Mouse (Mus musculus) heart, embryonic 12.5 days (tissue): ENCODE measurements around the gene Ddb2. TPM values are rescaled to one million over a fixed set of nuclear protein-coding genes. Genes with fewer than 3 reads are reported as not detected.

ENCODE experiments used
- ATAC-seq: fragments of 200-750 bp; cut with Nextera tagmentation; 2 replicates; pipeline ENCODE4 v1.8.0; 2017; ENCODE audit warnings: moderate TSS enrichment, moderate library complexity; ENCODE audit not compliant: insufficient number of reproducible peaks, low FRiP score
- H3K27ac ChIP-seq: fragments of 300-500 bp; sonication (generic); 2 replicates; pipeline ENCODE4 v1.5.1; 2016; ENCODE audit warnings: mild to moderate bottlenecking, moderate library complexity; ENCODE audit not compliant: poor library complexity, severe bottlenecking
- H3K27me3 ChIP-seq: fragments of 300-500 bp; sonication (generic); replicated peaks from 2 replicates; pipeline ENCODE4 v1.6.1; 2016; ENCODE audit warnings: mild to moderate bottlenecking, moderate library complexity
- H3K36me3 ChIP-seq: fragments of 300-500 bp; sonication (generic); 2 replicates; pipeline ENCODE4 v1.6.1; 2016; ENCODE audit warnings: mild to moderate bottlenecking, moderate library complexity
- H3K4me1 ChIP-seq: fragments of 300-500 bp; sonication (generic); replicated peaks from 2 replicates; pipeline ENCODE4 v1.6.1; 2016; ENCODE audit warnings: mild to moderate bottlenecking
- H3K4me2 ChIP-seq: fragments of 300-500 bp; sonication (generic); 2 replicates; pipeline ENCODE4 v1.6.1; 2016; ENCODE audit warnings: mild to moderate bottlenecking, moderate library complexity
- H3K4me3 ChIP-seq: fragments of 300-500 bp; sonication (generic); 2 replicates; pipeline ENCODE4 v1.5.1; 2016; ENCODE audit warnings: mild to moderate bottlenecking
- H3K9ac ChIP-seq: fragments of 300-500 bp; sonication (generic); 2 replicates; pipeline ENCODE4 v1.6.1; 2016; ENCODE audit warnings: mild to moderate bottlenecking, moderate library complexity
- H3K9me3 ChIP-seq: fragments of 300-500 bp; sonication (generic); replicated peaks from 2 replicates; pipeline ENCODE4 v1.6.1; 2016; ENCODE audit warnings: mild to moderate bottlenecking, moderate library complexity
- WGBS: fragments of 180-500 bp; shearing (Covaris S2); methylation state at CpG from one replicate; pipeline ENCODE4 v1.1.7; 2016; 5-methylcytosine and 5-hydroxymethylcytosine counted together
- polyA plus RNA-seq: library from polyadenylated mRNA; unstranded; fragments of >200 nt; fragmentation: Nextera tagmentation; extraction: Ambion mirVana; gene quantifications from 2 replicates; pipeline ENCODE4 v1.2.1, GENCODE M21; 2016

Gene Ddb2
- polyA plus RNA-seq, 1 experiment from 2014 or later, result 7.5 TPM

DNA sequence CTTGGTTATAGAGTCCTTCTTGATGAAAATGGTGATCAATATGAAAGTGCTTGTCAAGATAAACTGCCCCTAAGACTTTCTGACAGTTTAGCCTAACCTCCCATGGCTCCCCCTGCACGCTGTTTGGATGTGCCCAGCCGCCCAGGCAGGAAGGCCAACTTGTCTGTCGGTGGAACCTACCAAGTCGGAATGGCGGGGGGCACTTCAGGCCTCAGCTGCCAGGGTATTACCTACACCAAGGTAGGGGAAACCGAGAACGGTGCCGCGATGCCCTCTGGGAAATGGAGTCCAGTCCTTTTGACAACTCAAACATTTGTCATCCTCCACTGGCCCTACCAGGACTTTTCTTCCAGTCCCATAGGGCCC is 53.7 kb downstream of the Ddb2 start:
- 0% methylated on average over 9 of the region's 9 CpGs for WGBS

DNA sequence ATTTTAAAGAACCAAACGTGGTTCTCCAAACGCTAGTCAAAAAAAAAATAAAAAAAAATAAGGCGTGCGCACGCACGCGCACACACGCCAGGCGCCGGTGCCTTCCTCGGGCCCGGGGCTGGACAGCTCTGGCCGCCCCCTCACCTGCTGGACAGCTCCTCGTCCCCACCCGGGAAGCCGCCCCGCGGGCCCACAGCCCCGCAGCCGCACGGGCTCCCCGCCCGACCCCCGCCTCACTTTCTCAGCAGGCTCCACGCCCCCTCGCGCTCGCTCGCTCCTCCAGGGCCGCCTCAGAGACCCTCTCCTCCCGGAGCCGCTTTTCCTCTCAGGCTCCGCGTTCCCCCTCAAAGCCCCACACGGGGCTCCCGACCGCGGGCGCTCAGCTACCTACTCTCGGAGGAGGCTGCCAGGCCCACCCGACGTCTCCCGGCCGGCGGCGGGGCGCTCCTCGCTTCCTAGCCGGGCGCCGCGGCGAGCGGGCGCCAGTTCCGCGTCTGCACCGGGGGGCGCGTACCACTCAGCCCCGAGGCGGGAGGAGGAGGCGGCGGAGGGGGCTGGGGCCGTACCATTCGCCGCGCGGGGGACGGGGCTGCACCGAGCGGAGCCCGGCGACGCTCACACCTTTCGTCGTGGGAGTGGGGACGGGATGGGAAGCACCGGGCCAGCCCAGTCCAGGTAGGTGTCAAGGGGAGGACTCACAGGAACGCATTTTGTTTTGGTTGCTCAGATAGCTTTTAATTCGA is 54.2 kb downstream of the Ddb2 start:
- peak; percentile 91 for ATAC-seq
- Histone ChIP-seq H3K9me3 (no peaks in the 10 kb centered on the region), H3K4me1 (peaks cover 25% of the 10 kb centered on the region), H3K4me3 (peak overlapping the region; percentile 90), H3K27ac (peak overlapping the region; percentile 42; the same call in 1 of the 2 replicates), H3K4me2 (peak overlapping the region; percentile 94), H3K36me3 (peaks cover 7% of the 10 kb centered on the region), H3K27me3 (no peaks in the 10 kb centered on the region), H3K9ac (peak overlapping the region; percentile 75)
- WGBS, result under 1% methylated on average over 73 of the region's 81 CpGs

More for the DNA sequence above, 53.7 kb downstream of the Ddb2 start:
- Histone ChIP-seq H3K36me3 (peaks cover 2% of the 10 kb centered on the region; the same call in 1 of the 2 replicates), H3K27ac (no peak overlapping the region), H3K27me3 (no peaks in the 10 kb centered on the region), H3K9me3 (no peaks in the 10 kb centered on the region), H3K4me2 (peak overlapping the region; percentile 94), H3K4me3 (peak overlapping the region; percentile 90), H3K4me1 (peaks cover 25% of the 10 kb centered on the region), H3K9ac (peak overlapping the region; percentile 75)
- ATAC-seq, result peak; percentile 95

DNA sequence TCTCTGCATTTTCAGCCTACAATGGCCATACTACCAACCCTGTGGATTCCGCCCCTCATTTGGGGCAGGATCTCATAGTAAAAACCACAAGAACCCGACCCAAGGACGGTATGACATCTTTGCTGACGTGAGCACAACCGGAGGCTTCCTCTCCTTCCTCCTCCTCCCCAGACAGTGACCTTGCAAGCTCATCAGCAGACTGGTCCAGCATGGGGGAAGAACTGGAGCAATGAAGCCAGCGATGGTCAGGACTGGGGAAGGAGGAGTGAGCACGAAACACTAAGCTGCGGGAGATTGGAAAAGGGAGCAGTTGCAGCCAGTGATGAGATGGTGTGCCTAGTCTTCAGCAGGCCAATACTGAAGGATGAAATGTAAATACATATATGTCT is 54.8 kb downstream of the Ddb2 start:
- Histone ChIP-seq H3K27me3 (no peaks in the 10 kb centered on the region), H3K4me3 (peak overlapping the region; percentile 90), H3K36me3 (peaks cover 7% of the 10 kb centered on the region), H3K4me1 (peaks cover 25% of the 10 kb centered on the region), H3K9me3 (no peaks in the 10 kb centered on the region), H3K27ac (no peak overlapping the region), H3K4me2 (peak overlapping the region; percentile 94), H3K9ac (peak overlapping the region; percentile 75; the same call in 1 of the 2 replicates)
- whole genome bisulfite sequencing, result 14% methylated on average over 8 of the region's 8 CpGs
- ATAC-seq, result no peak

DNA sequence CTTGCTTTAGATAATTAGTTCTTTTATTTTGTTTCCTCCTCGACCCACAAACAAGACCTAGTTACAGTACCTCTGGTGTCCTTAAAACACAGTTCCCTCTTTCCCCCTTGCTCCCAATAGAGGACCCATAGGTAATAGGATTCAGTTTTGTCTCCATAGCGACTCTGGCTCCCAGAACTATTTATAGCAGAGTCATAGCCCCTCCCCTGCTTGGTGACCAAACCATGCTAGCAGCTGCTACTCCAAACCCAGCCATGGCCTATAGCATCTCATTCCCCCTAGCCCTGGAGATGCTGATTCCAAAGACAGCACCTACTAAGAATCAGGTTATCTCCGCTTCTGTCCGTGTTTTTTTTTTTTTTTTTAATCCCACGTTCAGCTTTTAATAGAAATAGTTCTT is 56.1 kb downstream of the Ddb2 start:
- no peak for ATAC-seq
- WGBS, result 67% methylated on average over 5 of the region's 5 CpGs
- Histone ChIP-seq H3K36me3 (peaks cover 11% of the 10 kb centered on the region), H3K9me3 (no peaks in the 10 kb centered on the region), H3K9ac (no peak overlapping the region), H3K4me1 (peaks cover 30% of the 10 kb centered on the region), H3K4me3 (no peak overlapping the region), H3K4me2 (no peak overlapping the region), H3K27me3 (no peaks in the 10 kb centered on the region), H3K27ac (no peak overlapping the region)

DNA sequence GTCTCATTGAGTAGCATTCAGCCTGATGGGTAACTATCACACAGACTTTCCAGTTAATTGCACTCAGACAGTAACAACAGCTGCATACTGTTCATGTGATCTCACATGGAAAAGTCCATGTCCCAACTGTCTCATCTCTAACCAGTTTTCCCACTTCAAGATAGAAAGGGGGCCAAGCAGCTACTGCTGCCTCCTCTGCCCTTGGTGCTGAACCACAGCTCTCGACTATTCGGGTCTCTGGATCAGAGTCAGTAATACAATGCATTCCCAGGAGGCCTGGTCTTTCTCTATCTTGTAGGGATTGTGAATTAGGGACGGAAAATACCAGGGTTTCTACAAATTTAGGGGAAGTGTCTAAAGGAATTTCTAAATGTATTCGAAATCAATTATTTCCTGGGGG is 57.0 kb downstream of the Ddb2 start:
- H3K4me3 ChIP-seq, result no peak overlapping the region
- peaks cover 33% of the 10 kb centered on the region for H3K4me1 ChIP-seq
- no peak overlapping the region for H3K9ac ChIP-seq
- no peaks in the 10 kb centered on the region for H3K9me3 ChIP-seq
- H3K27me3 ChIP-seq, result no peaks in the 10 kb centered on the region
- WGBS, result 34% methylated on average over 4 of the region's 4 CpGs
- no peak overlapping the region for H3K27ac ChIP-seq
- ATAC-seq, result no peak
- no peak overlapping the region for H3K4me2 ChIP-seq
- H3K36me3 ChIP-seq, result peaks cover 11% of the 10 kb centered on the region

DNA sequence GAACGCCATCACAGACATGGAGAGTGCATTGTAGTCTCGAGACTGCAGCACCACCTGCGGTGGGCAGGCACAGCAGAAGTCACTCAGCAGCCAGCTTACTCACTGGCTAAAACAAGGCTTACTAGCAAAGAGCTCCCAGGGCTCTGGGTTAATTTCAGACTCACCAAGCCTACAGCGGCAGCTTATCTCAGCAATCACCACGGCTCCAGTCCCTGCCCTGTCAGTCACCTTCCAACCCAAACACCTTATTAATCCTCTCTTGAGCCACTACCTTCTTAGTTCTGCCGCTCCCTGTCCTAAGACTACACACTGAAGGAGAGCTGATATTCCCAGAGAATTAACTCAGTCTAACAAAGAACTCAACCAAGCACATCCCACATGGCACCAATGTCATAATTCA is 60.5 kb downstream of the Ddb2 start:
- Histone ChIP-seq H3K36me3 (peaks cover 18% of the 10 kb centered on the region), H3K27ac (no peak overlapping the region), H3K27me3 (no peaks in the 10 kb centered on the region), H3K4me2 (no peak overlapping the region), H3K9me3 (no peaks in the 10 kb centered on the region), H3K9ac (no peak overlapping the region), H3K4me3 (no peak overlapping the region), H3K4me1 (peaks cover 13% of the 10 kb centered on the region)
- WGBS, result 46% methylated on average over 6 of the region's 6 CpGs
- no peak for ATAC-seq

DNA sequence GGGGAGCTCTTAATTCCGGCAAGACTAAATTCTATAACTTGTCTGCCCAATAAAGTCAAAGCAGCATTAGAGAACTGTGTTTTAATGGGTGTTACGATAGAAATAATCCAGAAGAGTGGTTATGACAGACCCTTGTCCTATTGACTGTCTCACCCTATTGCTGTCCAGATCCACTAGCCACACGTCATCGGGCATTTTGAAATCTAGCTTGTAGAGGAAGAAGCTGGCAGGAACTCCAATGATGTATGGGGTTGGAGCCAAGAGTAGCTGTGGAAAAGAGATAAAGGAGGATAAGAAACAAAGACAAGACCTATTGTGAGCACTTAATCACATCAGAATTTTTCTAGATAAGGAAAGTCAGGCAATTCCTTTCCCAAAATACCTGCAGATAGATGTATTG is 61.3 kb downstream of the Ddb2 start:
- H3K27me3 ChIP-seq, result no peaks in the 10 kb centered on the region
- 67% methylated on average over 4 of the region's 4 CpGs for WGBS
- no peak for ATAC-seq

DNA sequence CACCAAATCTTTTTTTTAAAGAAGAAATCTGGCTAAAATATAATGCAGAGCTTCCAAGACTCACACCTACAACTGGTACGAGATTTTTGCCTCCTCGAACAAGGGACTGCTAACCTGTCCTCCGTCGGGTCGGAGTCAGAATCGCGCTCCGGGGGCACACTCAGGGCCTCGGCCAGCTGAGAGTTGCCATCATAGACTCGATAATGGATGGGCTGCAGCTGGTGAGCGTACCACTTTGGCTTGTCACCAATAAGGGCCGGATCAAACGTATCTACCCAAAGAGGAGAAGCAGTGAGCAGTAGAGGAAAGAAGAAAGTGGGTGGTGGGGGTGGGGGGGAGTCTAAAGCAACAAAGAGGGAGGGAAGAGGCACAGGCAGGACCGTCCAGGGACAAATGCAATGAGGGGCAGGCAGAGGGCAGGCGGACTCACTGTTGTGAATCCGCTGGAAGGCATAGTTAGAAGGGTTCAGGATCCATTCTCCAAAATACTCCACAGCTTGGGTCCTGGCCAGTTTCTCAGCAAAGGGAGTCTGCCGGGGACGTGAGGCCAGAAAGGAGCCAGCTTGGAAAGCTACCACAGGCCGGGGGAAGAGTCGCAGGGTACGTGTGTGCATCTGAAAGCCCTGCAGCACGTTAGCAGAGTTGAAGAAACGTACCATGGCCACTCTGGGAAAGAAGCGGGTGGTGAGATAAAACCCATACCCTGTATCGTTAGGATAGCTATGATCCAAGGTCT is 67.0 kb downstream of the Ddb2 start:
- Histone ChIP-seq H3K4me1 (peaks cover 6% of the 10 kb centered on the region; the same call in 1 of the 2 replicates), H3K36me3 (peaks cover 14% of the 10 kb centered on the region), H3K27me3 (no peaks in the 10 kb centered on the region), H3K4me3 (no peak overlapping the region), H3K9ac (no peak overlapping the region), H3K27ac (no peak overlapping the region), H3K4me2 (no peak overlapping the region), H3K9me3 (no peaks in the 10 kb centered on the region)
- 73% methylated on average over 25 of the region's 25 CpGs for WGBS
- no peak for ATAC-seq

More for the DNA sequence above, 61.3 kb downstream of the Ddb2 start:
- H3K9ac ChIP-seq, result no peak overlapping the region
- H3K36me3 ChIP-seq, result peaks cover 18% of the 10 kb centered on the region
- peaks cover 9% of the 10 kb centered on the region for H3K4me1 ChIP-seq
- H3K27ac ChIP-seq, result no peak overlapping the region
- no peak overlapping the region for H3K4me3 ChIP-seq
- no peaks in the 10 kb centered on the region for H3K9me3 ChIP-seq
- H3K4me2 ChIP-seq, result no peak overlapping the region

DNA sequence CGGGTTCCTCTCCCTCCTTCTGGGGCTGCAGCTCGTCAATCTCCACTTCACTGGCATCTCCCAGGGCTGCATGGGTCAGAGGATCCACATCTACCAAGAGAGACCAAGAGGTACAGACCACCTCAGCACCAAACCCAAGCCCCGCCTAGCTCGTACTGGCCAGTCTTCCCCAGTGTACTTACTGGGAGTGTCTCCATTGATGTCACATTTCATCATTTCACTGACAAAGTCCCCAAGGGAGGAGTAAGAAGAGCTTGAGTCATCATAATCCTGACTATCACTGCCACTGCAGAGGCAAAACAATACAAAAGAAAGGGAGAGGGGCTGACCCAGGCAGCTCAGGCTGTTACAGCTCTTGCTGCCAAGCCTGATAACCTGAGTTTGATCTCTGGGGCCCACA is 69.2 kb downstream of the Ddb2 start:
- no peak for ATAC-seq
- Histone ChIP-seq H3K4me3 (no peak overlapping the region), H3K27ac (no peak overlapping the region), H3K9ac (no peak overlapping the region), H3K36me3 (peaks cover 10% of the 10 kb centered on the region), H3K27me3 (no peaks in the 10 kb centered on the region), H3K9me3 (no peaks in the 10 kb centered on the region), H3K4me1 (peaks cover 12% of the 10 kb centered on the region), H3K4me2 (no peak overlapping the region)
- WGBS, result 60% methylated on average over 4 of the region's 4 CpGs

DNA sequence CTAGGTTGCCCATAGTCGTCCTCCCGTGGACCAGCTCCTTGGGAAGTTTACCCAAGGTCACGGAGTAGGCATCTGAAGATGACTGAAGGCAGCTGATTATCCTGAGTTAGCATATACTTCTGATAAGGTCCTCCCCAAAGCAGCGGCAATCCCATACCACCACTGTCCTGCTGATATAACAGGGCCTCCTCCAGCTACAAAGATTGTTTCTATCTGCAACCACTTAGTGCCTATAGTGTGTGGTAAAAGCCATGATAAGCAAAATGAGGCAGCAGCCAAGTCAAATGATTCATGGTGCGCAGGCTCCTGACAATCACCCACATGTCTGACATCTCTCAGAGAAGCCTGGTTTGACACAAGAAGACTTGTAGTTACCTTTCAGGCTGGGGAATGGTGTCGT is 71.8 kb downstream of the Ddb2 start:
- Histone ChIP-seq H3K9ac (no peak overlapping the region), H3K4me1 (peaks cover 24% of the 10 kb centered on the region), H3K27me3 (no peaks in the 10 kb centered on the region), H3K27ac (no peak overlapping the region), H3K9me3 (no peaks in the 10 kb centered on the region), H3K4me3 (no peak overlapping the region), H3K36me3 (peaks cover 7% of the 10 kb centered on the region; the same call in 1 of the 2 replicates), H3K4me2 (no peak overlapping the region)
- no peak; the same call in 1 of the 2 replicates for ATAC-seq
- WGBS, result 45% methylated on average over 6 of the region's 6 CpGs

DNA sequence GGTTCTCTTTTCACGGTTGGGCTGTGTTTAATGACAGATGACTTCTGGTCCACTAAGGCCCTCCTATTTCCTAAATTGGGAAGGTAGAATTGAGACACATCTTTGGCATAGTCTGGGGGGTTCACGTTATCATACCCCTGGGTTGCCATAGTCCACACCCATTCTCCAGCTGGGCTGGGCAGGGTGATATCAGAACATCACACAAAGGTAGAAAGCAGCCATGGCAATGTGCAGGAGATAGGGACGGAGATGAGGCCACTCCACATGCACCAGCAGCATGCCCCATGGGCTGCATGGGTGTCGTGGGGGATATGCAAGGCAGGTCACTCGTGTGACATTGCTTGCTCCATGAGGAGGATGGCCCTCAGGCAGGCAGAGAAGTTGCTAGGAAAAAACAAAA is 73.2 kb downstream of the Ddb2 start:
- Histone ChIP-seq H3K27ac (no peak overlapping the region), H3K9me3 (no peaks in the 10 kb centered on the region), H3K36me3 (peaks cover 7% of the 10 kb centered on the region; the same call in 1 of the 2 replicates), H3K4me3 (no peak overlapping the region), H3K9ac (no peak overlapping the region), H3K4me2 (no peak overlapping the region), H3K27me3 (no peaks in the 10 kb centered on the region), H3K4me1 (peaks cover 30% of the 10 kb centered on the region)
- ATAC-seq, result no peak
- WGBS, result 88% methylated on average over 5 of the region's 5 CpGs
